Mouse (Mus musculus) forebrain, postnatal 0 days (tissue): ENCODE measurements around the gene Ttc23l. TPM values are rescaled to one million over a fixed set of nuclear protein-coding genes. Genes with fewer than 3 reads are reported as not detected.
"Not testable (repeated sequence)": the region's sequence is repeated elsewhere in the genome, so short reads cannot be mapped to it uniquely, and the experiment has no call there.

Experiments
- ATAC-seq: fragments of 200-750 bp; cut with Nextera tagmentation; 2 replicates; pipeline ENCODE4 v1.8.0; 2017; ENCODE audit warnings: mild to moderate bottlenecking, moderate library complexity
- DNase-seq: peaks from one replicate; pipeline ENCODE4 v3.0.0-alpha.2; 2015
- H3K27ac ChIP-seq: fragments of 300-500 bp; sonication (generic); 2 replicates; pipeline ENCODE4 v1.5.1; 2014; ENCODE audit warnings: low read depth, mild to moderate bottlenecking, antibody characterized with exemption, low read length, moderate library complexity, mixed read lengths
- H3K27me3 ChIP-seq: fragments of 300-500 bp; sonication (generic); 2 replicates; pipeline ENCODE4 v1.6.1; 2014; ENCODE audit warnings: mild to moderate bottlenecking, low read length, mixed read lengths; ENCODE audit not compliant: insufficient read depth
- H3K36me3 ChIP-seq: fragments of 300-500 bp; sonication (generic); 2 replicates; pipeline ENCODE4 v1.6.1; 2014; ENCODE audit warnings: mild to moderate bottlenecking, moderate library complexity; ENCODE audit not compliant: insufficient read depth
- H3K4me1 ChIP-seq: fragments of 300-500 bp; sonication (generic); 2 replicates; pipeline ENCODE4 v1.6.1; 2014; ENCODE audit warnings: antibody characterized with exemption; ENCODE audit not compliant: insufficient read depth
- H3K4me2 ChIP-seq: fragments of 300-500 bp; sonication (generic); 2 replicates; pipeline ENCODE4 v1.6.1; 2014; ENCODE audit warnings: low read depth, mild to moderate bottlenecking, moderate library complexity
- H3K4me3 ChIP-seq: fragments of 300-500 bp; sonication (generic); 2 replicates; pipeline ENCODE4 v1.5.1; 2014; ENCODE audit warnings: low read depth, low read length, mixed read lengths
- H3K9ac ChIP-seq: fragments of 300-500 bp; sonication (generic); 2 replicates; pipeline ENCODE4 v1.6.1; 2014; ENCODE audit warnings: mild to moderate bottlenecking
- H3K9me3 ChIP-seq: fragments of 300-500 bp; sonication (generic); 2 replicates; pipeline ENCODE4 v1.6.1; 2016; ENCODE audit warnings: low read length
- CTCF ChIP-seq: sonication (generic); IDR thresholded peaks from 2 replicates; pipeline ENCODE4 v1.5.1; 2016; ENCODE audit warnings: antibody characterized with exemption, control low read depth, low read depth
- WGBS: fragments of 180-500 bp; shearing (Covaris S2); extraction: QIAGEN DNeasy Blood & Tissue Kit; methylation state at CpG from one replicate; pipeline ENCODE4 v1.1.7; 2014; 5-methylcytosine and 5-hydroxymethylcytosine counted together
- polyA plus RNA-seq: library from polyadenylated mRNA; unstranded; fragments of >200 nt; fragmentation: Nextera tagmentation; extraction: Ambion mirVana; gene quantifications from 2 replicates; pipeline ENCODE4 v1.2.1, GENCODE M21; 2015
- total RNA-seq: library from RNA; depleted of rRNA; stranded (reverse); fragments of >200 nt; gene quantifications from 2 replicates; pipeline ENCODE4 v1.2.3, GENCODE M21; 2014

Gene Ttc23l
- total and polyA plus RNA-seq, 2 experiments from 2014 or later = not detected

DNA sequence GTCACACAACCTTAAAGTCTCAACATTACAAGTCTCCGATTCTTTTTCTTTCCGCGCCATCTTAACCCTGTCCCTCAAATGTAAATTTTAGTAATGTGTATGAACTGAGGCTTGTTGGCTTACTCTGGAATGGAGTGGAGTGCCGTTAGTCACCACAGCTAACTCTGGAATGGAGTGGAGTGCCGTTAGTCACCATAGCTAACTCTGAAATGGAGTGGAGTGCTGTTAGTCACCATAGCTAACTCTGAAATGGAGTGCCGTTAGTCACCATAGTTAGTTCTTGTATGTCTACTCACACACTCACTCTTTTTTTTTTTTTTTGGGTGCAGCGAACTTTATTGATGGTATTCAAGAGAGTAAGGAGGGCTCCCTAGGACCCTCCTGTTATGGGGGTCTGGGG lies 1.5 kb upstream of the Ttc23l start:
- Histone ChIP-seq H3K27me3 (no peaks in the 10 kb centered on the region), H3K27ac (no peak overlapping the region), H3K9me3 (no peaks in the 10 kb centered on the region), H3K4me2 (no peak overlapping the region), H3K9ac (no peak overlapping the region), H3K36me3 (no peaks in the 10 kb centered on the region), H3K4me1 (no peaks in the 10 kb centered on the region), H3K4me3 (no peak overlapping the region)
- DNase-seq (no peak), ATAC-seq (no peak)
- TF ChIP-seq CTCF = no peak
- 93% methylated on average over 7 of the region's 7 CpGs for WGBS

DNA sequence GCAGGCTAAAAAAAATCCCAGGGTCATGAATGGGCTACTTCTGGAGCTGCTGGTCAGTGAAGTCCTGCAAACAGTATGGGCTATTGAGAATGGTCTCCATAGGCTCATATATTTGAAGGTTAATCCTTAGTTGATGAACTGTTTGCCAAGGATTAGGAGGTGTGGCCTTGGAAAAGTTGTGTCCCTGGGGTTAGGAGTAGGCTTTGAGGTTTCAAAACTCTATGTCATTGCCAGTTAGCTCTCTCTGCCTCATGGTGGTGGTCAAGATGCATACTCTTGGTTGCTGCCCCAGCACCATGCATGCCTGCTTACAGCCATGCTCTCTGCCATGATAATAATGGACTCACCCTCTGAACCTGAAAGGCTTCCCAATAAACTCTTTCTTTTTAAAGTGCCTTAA lies 4.1 kb downstream of the Ttc23l start:
- DNase-seq (no peak), ATAC-seq (no peak)
- Histone ChIP-seq H3K9ac (no peak overlapping the region), H3K27me3 (no peaks in the 10 kb centered on the region), H3K4me1 (no peaks in the 10 kb centered on the region), H3K4me2 (no peak overlapping the region), H3K9me3 (no peaks in the 10 kb centered on the region), H3K4me3 (no peak overlapping the region), H3K27ac (no peak overlapping the region), H3K36me3 (no peaks in the 10 kb centered on the region)
- TF ChIP-seq CTCF = no peak

DNA sequence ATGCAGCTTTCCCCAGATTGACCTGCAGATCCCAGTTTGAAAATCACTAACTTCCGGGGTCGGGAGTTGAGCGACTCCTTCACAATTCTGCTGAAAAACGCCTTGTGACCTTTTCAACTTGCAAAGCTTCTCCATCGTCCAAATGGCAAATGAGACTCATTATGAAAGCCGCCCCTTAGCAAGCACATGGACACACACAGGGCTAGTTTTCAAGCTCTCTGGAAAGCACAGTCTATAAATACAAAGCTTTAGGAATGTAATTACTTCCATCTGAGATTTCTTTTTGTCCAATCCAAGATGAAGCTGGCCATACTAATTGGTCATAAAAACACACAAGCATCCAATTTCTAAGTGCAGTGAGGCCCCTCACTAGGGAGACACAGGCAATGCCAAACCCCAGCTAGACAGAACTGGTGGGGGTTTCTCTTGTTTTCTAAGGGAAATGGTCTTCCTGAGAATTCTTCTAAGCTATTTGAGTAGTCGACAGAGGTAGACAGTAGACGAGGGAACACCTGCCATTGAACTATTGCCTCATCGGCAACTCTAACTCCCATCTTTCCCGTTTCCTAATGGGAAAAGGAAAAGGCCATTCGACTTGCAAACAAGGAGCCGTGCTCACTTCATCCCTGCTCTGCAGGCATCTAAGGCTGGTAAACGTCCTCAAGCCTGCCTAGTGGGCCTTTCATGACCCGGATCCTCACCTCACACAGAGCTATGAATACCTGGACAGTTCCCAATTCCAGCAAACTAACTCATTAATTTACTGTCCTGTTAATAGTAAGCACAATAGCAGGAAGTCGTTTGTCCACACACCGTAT lies 18.0 kb downstream of the Ttc23l start:
- 52% methylated on average over 16 of the region's 16 CpGs for WGBS
- no peaks in the 10 kb centered on the region for H3K27me3 ChIP-seq
- H3K9ac ChIP-seq = no peak overlapping the region
- H3K4me3 ChIP-seq = no peak overlapping the region
- TF ChIP-seq CTCF = no peak
- H3K4me2 ChIP-seq = no peak overlapping the region
- H3K4me1 ChIP-seq = no peaks in the 10 kb centered on the region
- H3K27ac ChIP-seq = no peak overlapping the region
- no peak; the same call in 1 of the 2 replicates for ATAC-seq
- no peaks in the 10 kb centered on the region for H3K9me3 ChIP-seq
- DNase-seq = no peak
- no peaks in the 10 kb centered on the region for H3K36me3 ChIP-seq

GRCm38 (mm10) chr15:10535969-10536368 lies 22.5 kb downstream of the Ttc23l start:
- DNase-seq (no peak), ATAC-seq (no peak)
- H3K4me2 ChIP-seq = no peak overlapping the region
- 92% methylated on average over 7 of the region's 7 CpGs for WGBS
- H3K4me1 ChIP-seq = no peaks in the 10 kb centered on the region
- no peak overlapping the region for H3K9ac ChIP-seq
- no peak overlapping the region for H3K27ac ChIP-seq
- no peaks in the 10 kb centered on the region for H3K27me3 ChIP-seq
- H3K4me3 ChIP-seq = no peak overlapping the region
- no peaks in the 10 kb centered on the region for H3K9me3 ChIP-seq
- no peak for TF ChIP-seq CTCF
- no peaks in the 10 kb centered on the region for H3K36me3 ChIP-seq

DNA sequence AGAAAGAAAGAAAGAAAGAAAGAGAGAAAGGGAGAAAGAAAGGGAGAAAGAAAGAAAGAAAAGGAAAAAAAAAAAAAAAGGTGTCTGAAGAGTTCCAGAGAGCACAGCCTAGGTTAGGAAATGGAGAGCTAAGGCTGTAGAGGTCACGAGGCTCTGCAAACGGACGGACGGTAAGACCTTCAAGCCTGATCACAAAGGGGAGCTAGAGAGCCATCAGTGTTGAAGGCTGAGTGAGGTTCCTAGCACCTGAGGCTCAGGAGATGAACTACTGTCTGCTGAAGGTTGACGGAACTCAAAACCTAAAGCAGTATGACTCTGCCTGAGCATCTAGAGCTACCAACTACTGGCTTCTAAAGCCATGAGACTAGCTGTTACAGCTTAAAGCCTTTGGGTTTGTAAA lies 23.9 kb downstream of the Ttc23l start:
- Histone ChIP-seq H3K27ac (no peak overlapping the region), H3K4me3 (no peak overlapping the region), H3K36me3 (no peaks in the 10 kb centered on the region), H3K9me3 (no peaks in the 10 kb centered on the region), H3K4me2 (no peak overlapping the region), H3K4me1 (no peaks in the 10 kb centered on the region), H3K27me3 (no peaks in the 10 kb centered on the region), H3K9ac (no peak overlapping the region)
- WGBS = 90% methylated on average over 5 of the region's 5 CpGs
- ATAC-seq (no peak), DNase-seq (no peak)
- TF ChIP-seq CTCF = no peak

DNA sequence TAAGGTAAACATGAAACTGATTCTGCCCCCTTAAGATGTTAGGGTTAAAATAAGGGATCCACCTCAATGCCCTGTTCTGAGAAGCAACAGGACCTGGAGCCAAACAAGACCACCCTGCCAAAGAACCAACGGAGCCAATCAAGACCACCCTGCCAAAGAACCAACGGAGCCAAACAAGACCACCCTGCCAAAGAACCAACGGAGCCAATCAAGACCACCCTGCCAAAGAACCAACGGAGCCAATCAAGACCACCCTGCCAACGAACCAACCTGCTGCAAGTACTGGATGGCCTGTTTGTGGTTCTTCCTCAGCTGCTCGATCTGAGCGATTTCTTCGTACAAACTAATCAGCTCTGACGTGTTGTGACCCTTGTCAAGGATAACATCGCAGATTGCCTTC lies 25.1 kb downstream of the Ttc23l start:
- ATAC-seq = 0 out of 2 replicates have a peak, but pooled peaks have one; percentile 36
- not testable (repeated sequence) for H3K27me3 ChIP-seq, H3K9ac ChIP-seq, H3K4me2 ChIP-seq, H3K4me3 ChIP-seq, DNase-seq, H3K4me1 ChIP-seq, H3K36me3 ChIP-seq, H3K27ac ChIP-seq, H3K9me3 ChIP-seq
- WGBS = 75% methylated on average over 10 of the region's 10 CpGs

DNA sequence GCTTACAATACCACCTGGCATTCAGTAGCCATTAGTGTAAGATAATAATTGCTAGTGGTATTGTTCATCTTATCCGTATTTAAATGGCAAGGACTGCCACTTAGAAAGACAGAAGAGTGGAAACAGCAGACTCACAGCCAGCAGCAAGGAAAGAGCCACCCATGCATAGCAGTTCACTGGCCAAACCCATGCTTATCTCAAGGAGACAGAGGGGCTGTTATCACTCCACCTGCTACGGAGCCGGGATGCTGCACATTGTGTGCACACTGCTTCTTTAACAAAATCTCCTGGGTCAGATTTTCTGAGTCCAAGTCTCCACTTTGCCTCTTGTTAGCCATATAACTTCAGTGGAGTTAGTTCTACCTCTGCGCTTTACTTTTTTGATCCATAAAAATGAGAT lies 27.1 kb downstream of the Ttc23l start:
- 83% methylated on average over 4 of the region's 4 CpGs for WGBS
- Histone ChIP-seq H3K9me3 (no peaks in the 10 kb centered on the region), H3K4me3 (no peak overlapping the region), H3K9ac (no peak overlapping the region), H3K36me3 (no peaks in the 10 kb centered on the region), H3K27ac (no peak overlapping the region), H3K4me1 (no peaks in the 10 kb centered on the region), H3K4me2 (no peak overlapping the region), H3K27me3 (no peaks in the 10 kb centered on the region)
- TF ChIP-seq CTCF = no peak
- ATAC-seq (no peak), DNase-seq (no peak)
